Mouse (Mus musculus) limb, embryonic 14.5 days (tissue): ENCODE measurements around the gene Arg1. TPM values are rescaled to one million over a fixed set of nuclear protein-coding genes. Genes with fewer than 3 reads are reported as not detected.

Experiments
- ATAC-seq: fragments of 200-750 bp; cut with Nextera tagmentation; 2 replicates; pipeline ENCODE4 v1.8.0; 2017; ENCODE audit warnings: low read depth, moderate number of reproducible peaks, moderate TSS enrichment; ENCODE audit not compliant: low FRiP score
- DNase-seq: peaks from one replicate; pipeline ENCODE4 v3.0.0-alpha.2; 2015; ENCODE audit warnings: low spot score
- H3K27ac ChIP-seq: fragments of 300-500 bp; sonication (generic); replicated peaks from 2 replicates; pipeline ENCODE4 v1.5.1; 2014; ENCODE audit warnings: low read depth, mild to moderate bottlenecking, low read length, moderate library complexity, mixed read lengths
- H3K27me3 ChIP-seq: fragments of 300-500 bp; sonication (generic); 2 replicates; pipeline ENCODE4 v1.6.1; 2014; ENCODE audit warnings: low read length, mixed read lengths; ENCODE audit not compliant: control insufficient read depth, insufficient read depth
- H3K36me3 ChIP-seq: fragments of 300-500 bp; sonication (generic); 2 replicates; pipeline ENCODE4 v1.6.1; 2014; ENCODE audit warnings: mild to moderate bottlenecking, low read length, moderate library complexity, mixed read lengths; ENCODE audit not compliant: control insufficient read depth, insufficient read depth
- H3K4me1 ChIP-seq: fragments of 300-500 bp; sonication (generic); 2 replicates; pipeline ENCODE4 v1.6.1; 2014; ENCODE audit warnings: antibody characterized with exemption, low read length, mixed read lengths; ENCODE audit not compliant: control insufficient read depth, insufficient read depth
- H3K4me2 ChIP-seq: fragments of 300-500 bp; sonication (generic); replicated peaks from 2 replicates; pipeline ENCODE4 v1.6.1; 2014; ENCODE audit warnings: low read depth, mild to moderate bottlenecking, low read length, moderate library complexity; ENCODE audit not compliant: severe bottlenecking
- H3K4me3 ChIP-seq: fragments of 300-500 bp; sonication (generic); replicated peaks from 2 replicates; pipeline ENCODE4 v1.5.1; 2014; ENCODE audit warnings: low read length
- H3K9ac ChIP-seq: fragments of 300-500 bp; sonication (generic); 2 replicates; pipeline ENCODE4 v1.6.1; 2014; ENCODE audit warnings: mild to moderate bottlenecking, low read depth, low read length, moderate library complexity; ENCODE audit not compliant: severe bottlenecking
- H3K9me3 ChIP-seq: fragments of 300-500 bp; sonication (generic); 2 replicates; pipeline ENCODE4 v1.6.1; 2016; ENCODE audit warnings: low read length; ENCODE audit not compliant: control insufficient read depth
- POLR2A ChIP-seq: fragments of 200-500 bp; IDR thresholded peaks from 2 replicates; pipeline ENCODE4 v1.8.0; 2012; ENCODE audit warnings: inconsistent platforms, mild to moderate bottlenecking, moderate library complexity, borderline replicate concordance; ENCODE audit not compliant: insufficient read depth, insufficient read length; ENCODE audit errors: extremely low read depth
- WGBS: fragments of 180-500 bp; shearing (Covaris S2); extraction: QIAGEN DNeasy Blood & Tissue Kit; methylation state at CpG from one replicate; pipeline ENCODE4 v1.1.7; 2014; 5-methylcytosine and 5-hydroxymethylcytosine counted together
- polyA plus RNA-seq, 2 experiments: library from polyadenylated mRNA; depleted of rRNA in 1 of 2; stranded (reverse) in 1 of 2; unstranded in 1 of 2; fragments of >200 nt; fragmentation: Nextera tagmentation in 1 of 2; extraction: Ambion mirVana in 1 of 2; gene quantifications; 2 replicates each; pipeline versions ENCODE4 v1.2.1 to v1.2.3; 2012 to 2014

The Arg1 gene
- polyA plus RNA-seq, 2 experiments, result 2.4 to 7.8 TPM

DNA sequence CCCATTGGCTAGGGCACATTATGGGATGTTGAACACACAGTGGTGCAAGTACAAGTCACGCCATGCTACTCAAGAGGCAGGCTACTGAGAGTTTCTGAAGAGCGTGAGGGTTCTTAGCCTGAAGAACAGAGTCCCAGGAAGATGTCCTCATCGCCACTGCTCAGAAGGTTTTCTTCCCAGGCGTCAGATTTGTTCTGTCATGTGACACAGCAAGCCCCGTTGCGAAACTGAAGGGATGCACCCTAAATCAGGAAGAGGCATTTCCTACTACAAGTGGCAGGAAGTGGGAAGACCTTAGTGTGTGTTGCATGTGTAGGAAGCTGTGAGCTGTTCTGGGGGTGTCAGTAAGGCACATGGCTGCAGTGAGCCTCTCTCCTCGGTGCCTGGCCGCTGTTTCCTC lies 16.1 kb downstream of the Arg1 start:
- Histone ChIP-seq H3K9me3 (no peaks in the 10 kb centered on the region), H3K36me3 (peaks cover 75% of the 10 kb centered on the region), H3K4me2 (no peak overlapping the region), H3K4me1 (no peaks in the 10 kb centered on the region), H3K9ac (no peak overlapping the region), H3K27ac (no peak overlapping the region), H3K27me3 (no peaks in the 10 kb centered on the region), H3K4me3 (no peak overlapping the region)
- ATAC-seq, result no peak
- TF ChIP-seq POLR2A, result no peak
- WGBS, result 93% methylated on average over 8 of the region's 8 CpGs
- DNase-seq, result no peak

GRCm38 (mm10) chr10:24905627-24906026 lies 21.7 kb downstream of the Arg1 start:
- Histone ChIP-seq H3K27me3 (no peaks in the 10 kb centered on the region), H3K9ac (no peak overlapping the region), H3K4me2 (no peak overlapping the region), H3K4me1 (no peaks in the 10 kb centered on the region), H3K27ac (no peak overlapping the region), H3K9me3 (no peaks in the 10 kb centered on the region), H3K36me3 (peaks cover 98% of the 10 kb centered on the region), H3K4me3 (no peak overlapping the region)
- TF ChIP-seq POLR2A, result no peak
- no peak for ATAC-seq
- DNase-seq, result no peak
- WGBS, result 96% methylated on average over 10 of the region's 10 CpGs

DNA sequence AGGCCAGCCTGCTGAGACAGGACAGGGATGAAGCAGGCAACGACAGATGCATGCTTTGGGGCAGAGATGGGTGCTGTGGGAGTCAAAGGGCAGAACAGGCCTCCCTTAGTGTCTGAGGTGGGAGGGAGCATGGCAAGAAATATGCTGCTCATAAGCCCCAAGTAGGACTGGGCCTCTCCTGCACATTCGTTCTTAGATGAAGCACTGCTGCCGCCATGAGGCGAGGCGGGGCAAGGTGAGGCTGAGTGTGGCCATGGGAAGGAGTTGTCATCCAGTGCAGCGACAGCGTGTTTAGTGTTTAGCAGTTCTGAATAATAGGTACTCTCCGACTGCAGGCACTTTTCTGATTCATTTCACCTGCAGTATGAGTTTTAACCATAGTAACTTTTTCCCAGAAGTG lies 31.4 kb downstream of the Arg1 start:
- no peaks in the 10 kb centered on the region for H3K9me3 ChIP-seq

DNA sequence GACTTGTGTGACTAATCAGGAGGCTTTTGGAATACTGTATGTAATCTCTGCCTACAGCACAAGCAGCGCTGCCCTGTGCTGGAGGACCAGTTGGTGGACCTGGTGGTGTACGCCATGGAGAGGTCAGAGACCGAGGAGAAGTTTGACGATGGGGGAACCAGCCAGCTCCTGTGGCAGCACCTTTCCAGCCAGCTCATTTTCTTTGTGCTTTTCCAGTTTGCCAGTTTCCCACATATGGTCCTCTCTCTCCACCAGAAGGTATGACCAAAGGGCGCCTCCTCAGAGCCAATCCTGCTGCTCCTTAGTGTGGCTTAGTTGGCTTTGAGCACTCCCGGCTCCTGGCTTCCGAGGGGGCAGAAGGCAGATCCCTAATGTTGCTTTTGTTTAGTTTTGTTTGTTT lies 38.9 kb downstream of the Arg1 start:
- H3K27me3 ChIP-seq, result no peaks in the 10 kb centered on the region

More for the DNA sequence above, 31.4 kb downstream of the Arg1 start:
- H3K27ac ChIP-seq, result no peak overlapping the region
- no peak for TF ChIP-seq POLR2A
- no peak overlapping the region for H3K4me3 ChIP-seq
- H3K27me3 ChIP-seq, result no peaks in the 10 kb centered on the region
- no peak overlapping the region for H3K4me2 ChIP-seq
- WGBS, result 84% methylated on average over 8 of the region's 8 CpGs
- H3K36me3 ChIP-seq, result peaks cover 90% of the 10 kb centered on the region
- ATAC-seq (no peak), DNase-seq (no peak)
- no peaks in the 10 kb centered on the region for H3K4me1 ChIP-seq
- H3K9ac ChIP-seq, result no peak overlapping the region

GRCm38 (mm10) chr10:24886008-24886407 lies 41.3 kb downstream of the Arg1 start:
- no peak overlapping the region for H3K9ac ChIP-seq
- no peak overlapping the region for H3K4me2 ChIP-seq
- H3K4me3 ChIP-seq, result no peak overlapping the region
- ATAC-seq, result no peak
- no peak overlapping the region for H3K27ac ChIP-seq
- TF ChIP-seq POLR2A, result no peak
- no peaks in the 10 kb centered on the region for H3K27me3 ChIP-seq
- H3K9me3 ChIP-seq, result no peaks in the 10 kb centered on the region
- no peaks in the 10 kb centered on the region for H3K4me1 ChIP-seq
- H3K36me3 ChIP-seq, result peaks cover 91% of the 10 kb centered on the region
- no peak for DNase-seq
- 86% methylated on average over 9 of the region's 9 CpGs for WGBS

More for the DNA sequence above, 38.9 kb downstream of the Arg1 start:
- H3K4me3 ChIP-seq, result no peak overlapping the region
- DNase-seq, result no peak
- WGBS, result 96% methylated on average over 7 of the region's 7 CpGs
- H3K9me3 ChIP-seq, result no peaks in the 10 kb centered on the region
- H3K36me3 ChIP-seq, result peaks cover 85% of the 10 kb centered on the region
- no peak for ATAC-seq
- no peak overlapping the region for H3K4me2 ChIP-seq
- no peak overlapping the region for H3K27ac ChIP-seq
- no peak overlapping the region for H3K9ac ChIP-seq
- H3K4me1 ChIP-seq, result no peaks in the 10 kb centered on the region
- no peak for TF ChIP-seq POLR2A

- Histone ChIP-seq H3K4me2 (no peak overlapping the region), H3K4me3 (no peak overlapping the region), H3K4me1 (no peaks in the 10 kb centered on the region), H3K27ac (no peak overlapping the region), H3K9me3 (no peaks in the 10 kb centered on the region), H3K36me3 (peaks cover 71% of the 10 kb centered on the region), H3K27me3 (no peaks in the 10 kb centered on the region), H3K9ac (no peak overlapping the region)
- 81% methylated on average over 4 of the region's 4 CpGs for WGBS
- no peak for TF ChIP-seq POLR2A
- ATAC-seq, result no peak
- DNase-seq, result no peak
These were observed 53.7 kb downstream of the Arg1 start for GRCm38 (mm10) chr10:24873624-24874023.
